Mouse (Mus musculus) heart, embryonic 16.5 days (tissue): ENCODE results near the gene Ulk4. TPM values are rescaled to one million over a fixed set of nuclear protein-coding genes. Genes with fewer than 3 reads are reported as not detected.

Source experiments
- ATAC-seq: fragments of 200-750 bp; cut with Nextera tagmentation; replicated peaks from 2 replicates; pipeline ENCODE4 v1.8.0; 2017; ENCODE audit warnings: moderate number of reproducible peaks; ENCODE audit not compliant: insufficient read depth, low FRiP score; ENCODE audit errors: extremely low read depth
- H3K27ac ChIP-seq: fragments of 300-500 bp; sonication (generic); 2 replicates; pipeline ENCODE4 v1.5.1; 2014; ENCODE audit warnings: mild to moderate bottlenecking, low read length, control low read depth, moderate library complexity
- H3K27me3 ChIP-seq: fragments of 300-500 bp; sonication (generic); 2 replicates; pipeline ENCODE4 v1.6.1; 2014; ENCODE audit warnings: low read length, mixed read lengths; ENCODE audit not compliant: control insufficient read depth, insufficient read depth
- H3K36me3 ChIP-seq: fragments of 300-500 bp; sonication (generic); 2 replicates; pipeline ENCODE4 v1.6.1; 2014; ENCODE audit not compliant: control insufficient read depth, insufficient read depth
- H3K4me1 ChIP-seq: fragments of 300-500 bp; sonication (generic); 2 replicates; pipeline ENCODE4 v1.6.1; 2014; ENCODE audit warnings: low read length, mixed read lengths; ENCODE audit not compliant: control insufficient read depth, insufficient read depth
- H3K4me2 ChIP-seq: fragments of 300-500 bp; sonication (generic); 2 replicates; pipeline ENCODE4 v1.6.1; 2014; ENCODE audit warnings: low read depth, mild to moderate bottlenecking, control low read depth, low read length
- H3K4me3 ChIP-seq: fragments of 300-500 bp; sonication (generic); 2 replicates; pipeline ENCODE4 v1.5.1; 2014; ENCODE audit warnings: mild to moderate bottlenecking, control low read depth, low read length
- H3K9ac ChIP-seq: fragments of 300-500 bp; sonication (generic); 2 replicates; pipeline ENCODE4 v1.6.1; 2014; ENCODE audit warnings: low read length, control low read depth
- H3K9me3 ChIP-seq: fragments of 300-500 bp; sonication (generic); replicated peaks from 2 replicates; pipeline ENCODE4 v1.6.1; 2016; ENCODE audit warnings: low read length; ENCODE audit not compliant: control insufficient read depth
- WGBS: fragments of 180-500 bp; shearing (Covaris S2); extraction: QIAGEN DNeasy Blood & Tissue Kit; methylation state at CpG from one replicate; pipeline ENCODE4 v1.1.7; 2014; 5-methylcytosine and 5-hydroxymethylcytosine counted together
- polyA plus RNA-seq: library from polyadenylated mRNA; unstranded; fragments of >200 nt; fragmentation: Nextera tagmentation; extraction: Ambion mirVana; gene quantifications from 2 replicates; pipeline ENCODE4 v1.2.1, GENCODE M21; 2015

Gene Ulk4
- polyA plus RNA-seq, 1 experiment from 2014 or later = 105 TPM

DNA sequence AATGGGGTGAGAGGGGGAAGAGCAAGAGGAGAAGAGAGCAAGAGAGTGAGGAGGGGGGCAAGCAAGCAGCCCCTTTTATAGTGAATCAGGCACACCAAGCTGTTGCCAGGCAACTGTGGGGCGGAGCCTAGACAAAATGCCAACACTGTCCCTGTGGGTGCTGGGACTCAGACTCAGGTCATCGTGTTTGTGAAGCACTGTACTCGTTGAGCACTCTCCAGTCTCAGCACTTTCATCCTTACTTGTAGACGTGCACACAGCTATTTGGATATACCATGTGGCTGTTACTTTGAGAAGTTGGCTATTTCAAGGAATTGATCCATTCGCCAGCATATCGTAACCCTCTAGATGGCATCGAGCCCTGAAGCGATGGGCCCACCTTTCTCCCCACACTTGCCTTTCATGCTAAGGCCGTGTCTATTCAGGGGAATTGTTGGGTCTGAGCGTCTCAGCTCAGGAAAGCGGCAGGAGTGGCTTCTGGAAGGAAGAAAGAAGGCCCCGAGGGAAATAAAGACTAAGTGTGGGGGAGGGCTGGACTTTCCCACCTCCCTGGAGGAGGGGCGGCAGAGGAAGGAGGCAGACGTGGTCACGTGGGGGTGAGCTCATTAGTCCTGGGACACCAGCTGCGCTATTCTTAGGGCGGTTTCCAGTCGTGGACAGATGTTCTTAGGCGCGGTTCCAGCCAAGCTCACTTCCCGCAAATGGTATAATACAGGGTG lies 36.8 kb upstream of the Ulk4 start:
- Histone ChIP-seq H3K9ac (peak overlapping the region; percentile 81), H3K9me3 (no peaks in the 10 kb centered on the region), H3K4me2 (peak overlapping the region; percentile 86), H3K27ac (peak overlapping the region; percentile 100), H3K27me3 (no peaks in the 10 kb centered on the region), H3K4me3 (peak overlapping the region; percentile 52), H3K36me3 (peaks cover 7% of the 10 kb centered on the region), H3K4me1 (peaks cover 70% of the 10 kb centered on the region)
- peak; percentile 88 for ATAC-seq
- WGBS = 1% methylated on average over 21 of the region's 21 CpGs

DNA sequence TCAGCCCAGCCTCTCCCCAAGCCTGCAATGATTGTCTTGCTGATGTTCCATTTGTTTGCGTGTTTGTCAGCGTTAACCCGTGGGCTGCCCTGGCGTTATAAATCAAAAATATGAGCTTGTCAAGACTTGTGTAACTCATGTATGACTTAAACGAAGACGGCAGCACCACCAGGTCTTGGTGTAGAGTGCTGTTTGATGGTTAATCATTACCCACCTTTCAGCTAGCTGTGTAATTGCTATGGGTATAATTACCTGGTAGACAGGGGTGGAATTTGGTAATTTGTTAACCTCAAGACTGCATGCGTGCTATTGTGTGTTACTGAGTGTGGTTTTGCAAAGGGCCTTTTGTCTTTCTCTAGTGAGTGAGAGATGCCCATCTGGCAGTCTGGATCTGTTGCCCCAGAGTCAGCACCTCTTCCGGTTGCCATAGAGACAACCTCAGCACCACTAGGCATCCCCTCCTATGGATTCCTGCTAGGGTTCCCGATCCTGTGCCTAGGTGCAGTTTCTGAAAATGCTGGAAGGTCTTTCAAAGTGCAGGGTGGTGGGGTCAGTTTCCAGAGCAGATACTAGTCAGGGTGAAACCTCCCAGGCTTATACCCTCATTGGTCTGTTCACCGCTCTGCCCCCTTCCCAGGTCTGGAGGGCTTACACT lies 35.4 kb upstream of the Ulk4 start:
- Histone ChIP-seq H3K9ac (no peak overlapping the region), H3K27me3 (no peaks in the 10 kb centered on the region), H3K27ac (peak overlapping the region; percentile 100), H3K4me3 (no peak overlapping the region), H3K9me3 (no peaks in the 10 kb centered on the region), H3K4me2 (no peak overlapping the region), H3K36me3 (no peaks in the 10 kb centered on the region), H3K4me1 (peaks cover 66% of the 10 kb centered on the region)
- 75% methylated on average over 10 of the region's 10 CpGs for WGBS
- ATAC-seq = no peak

GRCm38 (mm10) chr9:121311846-121312236 lies 34.8 kb upstream of the Ulk4 start:
- 51% methylated on average over 6 of the region's 6 CpGs for WGBS
- H3K36me3 ChIP-seq = peaks cover 4% of the 10 kb centered on the region; the same call in 1 of the 2 replicates
- no peak overlapping the region for H3K9ac ChIP-seq
- no peak for ATAC-seq
- H3K4me2 ChIP-seq = no peak overlapping the region
- peak overlapping the region; percentile 100 for H3K27ac ChIP-seq
- no peaks in the 10 kb centered on the region for H3K9me3 ChIP-seq
- peaks cover 64% of the 10 kb centered on the region for H3K4me1 ChIP-seq
- no peaks in the 10 kb centered on the region for H3K27me3 ChIP-seq
- H3K4me3 ChIP-seq = no peak overlapping the region

- ATAC-seq = no peak
- no peaks in the 10 kb centered on the region for H3K27me3 ChIP-seq
- H3K4me1 ChIP-seq = peaks cover 50% of the 10 kb centered on the region
- no peak overlapping the region for H3K4me2 ChIP-seq
- peak overlapping the region; percentile 100 for H3K27ac ChIP-seq
- H3K9ac ChIP-seq = no peak overlapping the region
- no peaks in the 10 kb centered on the region for H3K9me3 ChIP-seq
- peaks cover 4% of the 10 kb centered on the region; the same call in 1 of the 2 replicates for H3K36me3 ChIP-seq
- WGBS = 43% methylated on average over 7 of the region's 7 CpGs
- no peak overlapping the region for H3K4me3 ChIP-seq
Measured at GRCm38 (mm10) chr9:121310501-121310900, 33.5 kb upstream of the Ulk4 start.

DNA sequence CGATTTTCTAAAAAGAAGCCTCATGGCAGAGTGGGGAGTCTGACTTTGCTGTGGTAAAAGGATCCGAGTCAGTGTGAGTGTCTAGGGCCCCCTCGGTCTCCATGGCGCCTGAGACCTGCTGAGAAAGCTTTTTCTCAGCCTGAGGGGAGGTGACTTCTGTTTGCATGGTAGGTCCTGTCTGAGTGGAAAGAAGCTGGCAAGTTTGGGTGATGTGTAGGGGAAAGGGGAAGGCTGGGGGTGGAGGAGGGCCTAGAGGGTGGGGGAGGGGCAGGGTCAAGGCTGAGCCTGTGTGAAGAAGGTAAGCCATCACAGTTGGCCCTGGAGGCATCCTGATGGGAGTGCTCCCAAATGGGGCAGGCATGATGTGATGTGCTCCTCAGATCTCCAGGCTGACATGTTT lies 32.3 kb upstream of the Ulk4 start:
- ATAC-seq = no peak
- no peak overlapping the region for H3K9ac ChIP-seq
- no peak overlapping the region for H3K4me2 ChIP-seq
- peaks cover 39% of the 10 kb centered on the region for H3K4me1 ChIP-seq
- no peaks in the 10 kb centered on the region for H3K27me3 ChIP-seq
- H3K27ac ChIP-seq = no peak overlapping the region
- 55% methylated on average over 4 of the region's 4 CpGs for WGBS
- H3K9me3 ChIP-seq = no peaks in the 10 kb centered on the region
- no peak overlapping the region for H3K4me3 ChIP-seq
- H3K36me3 ChIP-seq = peaks cover 4% of the 10 kb centered on the region; the same call in 1 of the 2 replicates

DNA sequence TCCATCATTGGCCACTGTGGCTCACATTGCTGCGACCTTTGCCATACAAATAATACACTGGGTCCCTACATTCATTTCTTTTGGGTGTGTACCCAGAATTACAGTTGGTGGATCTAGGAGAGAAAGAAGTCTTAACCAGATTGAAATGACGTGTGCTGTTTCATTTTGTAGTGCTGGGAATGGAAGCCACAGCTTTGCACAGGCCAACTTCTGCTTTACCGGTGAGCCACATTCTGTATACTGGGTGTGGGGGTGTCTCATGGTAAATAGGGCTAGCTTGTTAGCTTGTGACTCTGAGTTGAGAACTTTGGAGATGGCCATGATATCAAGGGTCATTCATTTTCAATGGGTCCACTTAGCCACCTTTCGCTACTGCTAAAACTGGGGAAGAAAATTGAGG lies 28.5 kb upstream of the Ulk4 start:
- Histone ChIP-seq H3K9ac (no peak overlapping the region), H3K4me3 (no peak overlapping the region), H3K4me2 (no peak overlapping the region), H3K4me1 (peaks cover 27% of the 10 kb centered on the region), H3K27me3 (no peaks in the 10 kb centered on the region), H3K36me3 (peaks cover 4% of the 10 kb centered on the region; the same call in 1 of the 2 replicates), H3K9me3 (no peaks in the 10 kb centered on the region), H3K27ac (no peak overlapping the region)
- no peak for ATAC-seq
- WGBS = 94% methylated on average over 4 of the region's 4 CpGs

DNA sequence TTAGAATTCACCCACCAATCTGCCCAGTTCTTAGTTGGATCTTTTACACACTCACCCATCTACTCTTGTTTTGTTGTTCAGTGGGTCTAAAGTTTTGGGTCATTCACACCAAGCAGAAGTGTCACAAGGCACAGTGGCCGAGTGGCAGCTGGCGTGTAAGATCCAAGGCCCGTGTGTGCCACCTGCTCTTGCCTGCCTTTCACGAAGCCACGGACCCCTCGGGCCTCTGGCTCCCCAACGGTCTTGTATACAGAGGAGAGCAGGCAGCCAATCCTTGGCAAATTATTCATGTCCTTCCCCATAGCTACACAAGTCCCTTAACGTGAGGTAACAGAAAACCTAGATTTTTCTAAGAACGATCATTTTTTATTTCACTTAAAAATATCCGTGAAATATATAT lies 27.5 kb upstream of the Ulk4 start:
- Histone ChIP-seq H3K4me3 (no peak overlapping the region), H3K9ac (no peak overlapping the region), H3K9me3 (no peaks in the 10 kb centered on the region), H3K27me3 (no peaks in the 10 kb centered on the region), H3K36me3 (peaks cover 4% of the 10 kb centered on the region; the same call in 1 of the 2 replicates), H3K4me2 (no peak overlapping the region), H3K27ac (no peak overlapping the region), H3K4me1 (peaks cover 33% of the 10 kb centered on the region)
- WGBS = 83% methylated on average over 10 of the region's 10 CpGs
- no peak for ATAC-seq

DNA sequence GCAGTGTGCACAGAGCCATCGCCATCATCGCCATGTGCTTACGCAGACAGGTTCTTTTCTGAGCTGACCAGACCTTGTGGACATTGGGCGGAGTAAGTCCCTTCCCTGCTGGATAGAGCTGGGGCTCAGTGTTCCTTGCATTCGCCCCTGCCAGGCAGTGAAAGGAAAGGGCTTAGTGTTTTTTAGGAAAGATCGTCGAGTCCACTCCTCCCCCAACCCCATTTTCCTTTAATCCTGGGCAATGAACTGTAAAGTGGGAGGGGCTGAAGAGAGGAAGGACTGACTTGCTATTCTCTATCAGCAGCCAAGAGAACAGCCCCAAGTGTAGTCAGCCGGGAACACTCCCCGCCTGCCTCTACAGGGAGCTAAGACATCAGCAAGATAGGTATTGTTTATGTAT lies 26.8 kb upstream of the Ulk4 start:
- H3K4me2 ChIP-seq = no peak overlapping the region
- no peak overlapping the region for H3K9ac ChIP-seq
- no peaks in the 10 kb centered on the region for H3K9me3 ChIP-seq
- peaks cover 40% of the 10 kb centered on the region for H3K4me1 ChIP-seq
- WGBS = 59% methylated on average over 9 of the region's 9 CpGs
- no peak overlapping the region for H3K4me3 ChIP-seq
- no peaks in the 10 kb centered on the region for H3K27me3 ChIP-seq
- ATAC-seq = no peak
- H3K36me3 ChIP-seq = peaks cover 4% of the 10 kb centered on the region; the same call in 1 of the 2 replicates
- H3K27ac ChIP-seq = peak overlapping the region; percentile 18; the same call in 1 of the 2 replicates

GRCm38 (mm10) chr9:121303086-121303485 lies 26.1 kb upstream of the Ulk4 start:
- peaks cover 4% of the 10 kb centered on the region; the same call in 1 of the 2 replicates for H3K36me3 ChIP-seq
- WGBS = 52% methylated on average over 6 of the region's 6 CpGs
- ATAC-seq = no peak
- peak overlapping the region; percentile 52; the same call in 1 of the 2 replicates for H3K27ac ChIP-seq
- H3K9ac ChIP-seq = no peak overlapping the region
- H3K27me3 ChIP-seq = no peaks in the 10 kb centered on the region
- peaks cover 43% of the 10 kb centered on the region for H3K4me1 ChIP-seq
- H3K9me3 ChIP-seq = no peaks in the 10 kb centered on the region
- no peak overlapping the region for H3K4me2 ChIP-seq
- H3K4me3 ChIP-seq = no peak overlapping the region
